Comparison of ENCODE assay signal across 8 mouse cellular contexts in the genomic region with DNA sequence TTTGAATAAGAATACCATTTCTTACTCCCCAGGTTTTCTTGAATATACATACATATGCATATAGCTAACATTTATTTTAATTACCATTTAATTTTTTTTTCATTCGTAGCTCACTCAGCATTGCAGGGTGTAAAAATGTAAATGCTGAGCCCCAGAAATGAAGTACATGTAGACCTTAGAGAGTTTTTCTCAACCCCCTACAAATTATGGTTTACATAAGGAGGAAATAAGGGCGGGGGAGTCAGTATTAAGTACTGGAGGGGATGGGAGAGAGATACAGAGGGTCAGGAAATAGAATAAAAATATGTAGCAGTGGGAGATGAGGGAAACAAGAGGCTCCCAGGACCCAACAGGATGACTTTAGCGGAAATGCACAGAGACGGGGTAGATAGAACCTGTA.
DNase-seq lines count a peak whose midpoint lies in the region; ATAC-seq and TF ChIP-seq lines count a peak whose summit lies in the region.

No protein-coding gene starts in this region.

- H3K9me3 ChIP-seq in kidney, embryonic 16.5 days (ENCODE audit: low read length): no peaks in the 10 kb centered on the region
- H3K9me3 ChIP-seq in forebrain, embryonic 11.5 days (ENCODE audit: control insufficient read depth, low read length): no peaks in the 10 kb centered on the region
- H3K9me3 ChIP-seq in intestine, embryonic 14.5 days (ENCODE audit: control insufficient read depth, low read length): no peaks in the 10 kb centered on the region

- H3K27me3 ChIP-seq in kidney, embryonic 16.5 days (ENCODE audit: insufficient read depth, low read length): no peaks in the 10 kb centered on the region
- no peaks in the 10 kb centered on the region for H3K27me3 ChIP-seq in kidney, adult 2 months (replicated peaks; ENCODE audit: control insufficient read depth, insufficient read depth, low read length)
- no peaks in the 10 kb centered on the region for H3K27me3 ChIP-seq in forebrain, embryonic 11.5 days (ENCODE audit: control insufficient read depth, insufficient read depth, low read length)
- H3K27me3 ChIP-seq in intestine, embryonic 14.5 days (replicated peaks; ENCODE audit: control insufficient read depth, insufficient read depth, low read length): no peaks in the 10 kb centered on the region
- H3K27me3 ChIP-seq in myocyte (ENCODE audit: control insufficient read depth, insufficient read depth, insufficient read length): no peaks in the 10 kb centered on the region

- H3K4me2 ChIP-seq in kidney, embryonic 16.5 days (replicated peaks; ENCODE audit: low read depth, low read length): peak overlapping the region; percentile 36
- peak overlapping the region; percentile 19; the same call in 1 of the 2 replicates for H3K4me2 ChIP-seq in forebrain, embryonic 11.5 days (ENCODE audit: low read depth, low read length, severe bottlenecking)
- H3K4me2 ChIP-seq in intestine, embryonic 14.5 days (ENCODE audit: low read length): peak overlapping the region; percentile 42
- H3K4me2 ChIP-seq in myocyte (ENCODE audit: low read depth): peak overlapping the region; percentile 89

- no peak for DNase-seq in kidney, adult 2 months
- DNase-seq in forebrain, embryonic 11.5 days (ENCODE audit: low spot score): no peak
- DNase-seq in intestine, embryonic 14.5 days (ENCODE audit: low spot score): no peak
- no peak for DNase-seq in kidney, postnatal 36 days
- no peak for DNase-seq in left cerebral cortex, postnatal 25 days (ENCODE audit: low spot score in 2 of 2)
- no peak for DNase-seq in adrenal gland, postnatal 14 days

- no peak overlapping the region for H3ac ChIP-seq in myocyte (ENCODE audit: control insufficient read depth, insufficient read length)

- no peaks in the 10 kb centered on the region for H3K36me3 ChIP-seq in kidney, embryonic 16.5 days (ENCODE audit: insufficient read depth, low read length)
- H3K36me3 ChIP-seq in kidney, adult 2 months (ENCODE audit: control insufficient read depth, insufficient read depth, low read length): no peaks in the 10 kb centered on the region
- no peaks in the 10 kb centered on the region for H3K36me3 ChIP-seq in forebrain, embryonic 11.5 days (ENCODE audit: control insufficient read depth, insufficient read depth, low read length)
- no peaks in the 10 kb centered on the region for H3K36me3 ChIP-seq in intestine, embryonic 14.5 days (ENCODE audit: control insufficient read depth, insufficient read depth, low read length)
- H3K36me3 ChIP-seq in myocyte (ENCODE audit: control insufficient read depth, insufficient read depth): no peaks in the 10 kb centered on the region

- H3K79me2 ChIP-seq in myocyte (ENCODE audit: control insufficient read depth, insufficient read depth): no peaks in the 10 kb centered on the region

- H3K4me1 ChIP-seq in kidney, embryonic 16.5 days (ENCODE audit: insufficient read depth, low read length): peaks cover 23% of the 10 kb centered on the region
- no peaks in the 10 kb centered on the region for H3K4me1 ChIP-seq in kidney, adult 2 months (ENCODE audit: control insufficient read depth, insufficient read depth, low read length)
- no peaks in the 10 kb centered on the region for H3K4me1 ChIP-seq in forebrain, embryonic 11.5 days (replicated peaks; ENCODE audit: control insufficient read depth, insufficient read depth, low read length)
- H3K4me1 ChIP-seq in intestine, embryonic 14.5 days (replicated peaks; ENCODE audit: control insufficient read depth, insufficient read depth, low read length): peaks cover 32% of the 10 kb centered on the region

- no peak for TF ChIP-seq CTCF in kidney, adult 2 months (conservative IDR thresholded peaks at IDR 0.05; ENCODE audit: insufficient read depth, insufficient read length, low read depth, low read length)

- intact Hi-C loops in left cerebral cortex, postnatal 25 days (cut with DNase I): loop anchor here (2.0 to 10.0 kb wide), 5 partner anchors 72 to 450 kb away; a partner anchor contains a TSS

- 0 out of 2 replicates have a peak overlapping the region, but pooled peaks have one; percentile 10 for H3K4me3 ChIP-seq in kidney, embryonic 16.5 days (ENCODE audit: low read length)
- H3K4me3 ChIP-seq in kidney, adult 2 months (ENCODE audit: insufficient read depth, low read depth, low read length): no peak overlapping the region
- no peak overlapping the region for H3K4me3 ChIP-seq in forebrain, embryonic 11.5 days (ENCODE audit: low read depth, low read length)
- H3K4me3 ChIP-seq in intestine, embryonic 14.5 days (ENCODE audit: low read depth, low read length): no peak overlapping the region
- no peak overlapping the region for H3K4me3 ChIP-seq in myocyte

- H3K27ac ChIP-seq in kidney, embryonic 16.5 days (ENCODE audit: low read length): peak overlapping the region; percentile 81
- no peak overlapping the region for H3K27ac ChIP-seq in kidney, adult 2 months (ENCODE audit: insufficient read depth, low read depth, low read length)
- H3K27ac ChIP-seq in forebrain, embryonic 11.5 days (ENCODE audit: low read depth, low read length): peak overlapping the region; percentile 2; the same call in 1 of the 2 replicates
- H3K27ac ChIP-seq in intestine, embryonic 14.5 days (ENCODE audit: low read depth): peak overlapping the region; percentile 87

- ATAC-seq in kidney, embryonic 16.5 days (ENCODE audit: low FRiP score, low TSS enrichment): no peak
- ATAC-seq in forebrain, embryonic 11.5 days (replicated peaks; ENCODE audit: low FRiP score): peak; percentile 61
- no peak for ATAC-seq in intestine, embryonic 14.5 days (replicated peaks; ENCODE audit: low FRiP score, low TSS enrichment, low read depth)

- TF ChIP-seq POLR2A in kidney, adult 2 months (IDR thresholded peaks at IDR 0.05; ENCODE audit: low read depth, low read length): no peak
- no peak for TF ChIP-seq POLR2A in myocyte (IDR thresholded peaks at IDR 0.05; ENCODE audit: insufficient read length, low read depth)

- no peak overlapping the region for H3K9ac ChIP-seq in kidney, embryonic 16.5 days (replicated peaks; ENCODE audit: low read length)
- H3K9ac ChIP-seq in forebrain, embryonic 11.5 days (ENCODE audit: low read length): no peak overlapping the region
- H3K9ac ChIP-seq in intestine, embryonic 14.5 days (ENCODE audit: low read length): no peak overlapping the region

- 40% methylated on average over 4 of the region's 4 CpGs for WGBS in kidney, embryonic 16.5 days
- 54% methylated on average over 4 of the region's 4 CpGs for WGBS in kidney, adult 2 months
- WGBS in forebrain, embryonic 11.5 days: 27% methylated on average over 4 of the region's 4 CpGs
- WGBS in intestine, embryonic 14.5 days: 18% methylated on average over 4 of the region's 4 CpGs

TF ChIP-seq in myocyte, 11 proteins besides CTCF, POLR2A, EP300 and RAD21:
- TF ChIP-seq CEBPB (IDR thresholded peaks at IDR 0.05; ENCODE audit: insufficient read depth, poor library complexity, severe bottlenecking) (no peak), MYOD1 (IDR thresholded peaks at IDR 0.05; ENCODE audit: control insufficient read depth in 1 of 3, insufficient read length in 2 of 3, low read depth in 2 of 3) (no peak), E2F4 (IDR thresholded peaks at IDR 0.05; ENCODE audit: insufficient read depth) (no peak), POLR2AphosphoS2 (IDR thresholded peaks at IDR 0.05; ENCODE audit: insufficient read length, low read depth) (no peak), TCF3 (IDR thresholded peaks at IDR 0.05; ENCODE audit: insufficient read length, low read depth) (no peak), USF1 (IDR thresholded peaks at IDR 0.05; ENCODE audit: low read depth) (no peak), MYOG (IDR thresholded peaks at IDR 0.05; ENCODE audit: control insufficient read depth in 1 of 3, insufficient read depth in 1 of 3, insufficient read length in 2 of 3, low read depth in 2 of 3) (no peak), TCF12 (IDR thresholded peaks at IDR 0.05; ENCODE audit: insufficient read depth, poor library complexity, severe bottlenecking) (no peak), SRF (IDR thresholded peaks at IDR 0.05; ENCODE audit: control insufficient read depth, insufficient read length, low read depth) (no peak), REST (IDR thresholded peaks at IDR 0.05; ENCODE audit: insufficient read depth, insufficient read length) (no peak), MAX (IDR thresholded peaks at IDR 0.05; ENCODE audit: low read depth) (no peak)

Comparison
In these comparisons a context has a peak if more than half of its experiments do, and no peak if none do; other contexts are left out.
1. H3K4me2 ChIP-seq: peak in every context shown above with its lines; median percentile 89 in myocyte; 42 in intestine, embryonic 14.5 days; 36 in kidney, embryonic 16.5 days; 19 in forebrain, embryonic 11.5 days.